Mouse (Mus musculus) retina, postnatal 1 day (tissue): ENCODE results near the gene Arid1b.

Experiments used
- DNase-seq: peaks from one replicate; pipeline ENCODE4 v3.0.0-alpha.2; 2012

Arid1b gene

GRCm38 (mm10) chr17:5118171-5118570 is 124.0 kb downstream of the Arid1b start:
- no peak for DNase-seq

GRCm38 (mm10) chr17:5124643-5125042 is 130.5 kb downstream of the Arid1b start:
- DNase-seq, result no peak

GRCm38 (mm10) chr17:5125084-5125855 is 131.1 kb downstream of the Arid1b start:
- no peak for DNase-seq

- DNase-seq, result no peak
Measured at GRCm38 (mm10) chr17:5125856-5126806, 132.0 kb downstream of the Arid1b start.

- DNase-seq, result no peak
Measured at GRCm38 (mm10) chr17:5129606-5130005, 135.5 kb downstream of the Arid1b start.

- no peak for DNase-seq
Measured at GRCm38 (mm10) chr17:5130116-5130515, 136.0 kb downstream of the Arid1b start.

GRCm38 (mm10) chr17:5131706-5132105 is 137.6 kb downstream of the Arid1b start:
- no peak for DNase-seq

GRCm38 (mm10) chr17:5132296-5132986 is 138.3 kb downstream of the Arid1b start:
- DNase-seq, result no peak

GRCm38 (mm10) chr17:5132987-5133355 is 138.8 kb downstream of the Arid1b start:
- DNase-seq, result no peak

- DNase-seq, result no peak
Measured at GRCm38 (mm10) chr17:5133831-5134230, 139.7 kb downstream of the Arid1b start.

- DNase-seq, result no peak
Measured at GRCm38 (mm10) chr17:5134271-5134670, 140.1 kb downstream of the Arid1b start.

GRCm38 (mm10) chr17:5137936-5138335 is 143.8 kb downstream of the Arid1b start:
- no peak for DNase-seq

GRCm38 (mm10) chr17:5138641-5139205 is 144.6 kb downstream of the Arid1b start:
- DNase-seq, result peak; percentile 83

GRCm38 (mm10) chr17:5139553-5139952 is 145.4 kb downstream of the Arid1b start:
- peak; percentile 20 for DNase-seq

GRCm38 (mm10) chr17:5143735-5144439 is 149.8 kb downstream of the Arid1b start:
- DNase-seq, result no peak

- DNase-seq, result peak; percentile 49
Measured at GRCm38 (mm10) chr17:5150660-5151063, 156.5 kb downstream of the Arid1b start.

- DNase-seq, result no peak
Measured at GRCm38 (mm10) chr17:5151852-5152251, 157.7 kb downstream of the Arid1b start.

GRCm38 (mm10) chr17:5153461-5153860 is 159.3 kb downstream of the Arid1b start:
- no peak for DNase-seq

GRCm38 (mm10) chr17:5154322-5154721 is 160.2 kb downstream of the Arid1b start:
- no peak for DNase-seq

GRCm38 (mm10) chr17:5157609-5158008 is 163.5 kb downstream of the Arid1b start:
- DNase-seq, result no peak

GRCm38 (mm10) chr17:5162525-5162924 is 168.4 kb downstream of the Arid1b start:
- DNase-seq, result no peak

- DNase-seq, result no peak
Measured at GRCm38 (mm10) chr17:5163251-5163826, 169.2 kb downstream of the Arid1b start.
